Mouse (Mus musculus) erythroblast, embryonic 14.5 days (primary cell): Measurements from ENCODE around the gene Dmrt1.

Experiments used
- GATA1 ChIP-seq: IDR thresholded peaks from 2 replicates; pipeline ENCODE4 v1.6.1; 2012; ENCODE audit warnings: low read length, inconsistent platforms, mixed read lengths
- TAL1 ChIP-seq: IDR thresholded peaks from 3 replicates; pipeline ENCODE4 v1.6.1; 2012; ENCODE audit warnings: low read length, inconsistent platforms, mixed read lengths

DNA sequence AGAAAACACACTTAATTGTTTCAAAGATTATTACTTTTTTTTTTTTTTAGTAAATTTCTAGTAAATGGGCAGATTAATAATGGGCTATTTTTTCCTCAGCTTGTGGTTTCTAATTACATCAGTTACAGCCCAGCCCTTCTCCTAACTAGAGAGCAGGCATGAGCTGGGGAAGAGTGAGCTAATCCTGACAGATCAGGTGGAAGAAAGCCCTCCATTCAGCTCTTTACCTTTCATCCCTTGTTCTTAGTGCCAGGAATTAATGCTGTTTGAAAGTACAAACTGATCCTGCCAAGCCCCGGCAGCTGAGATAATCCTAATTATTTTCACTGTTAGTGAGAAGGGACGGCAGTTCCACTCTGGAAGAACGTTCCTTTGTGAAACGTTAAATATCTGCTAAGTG lies 93.2 kb downstream of the Dmrt1 start:
- TF ChIP-seq TAL1: no peak
- no peak for TF ChIP-seq GATA1
